Mouse (Mus musculus): Measurements from ENCODE around the gene Ctnnd2.
A peak's percentile ranks its signal among the peaks of the same experiment; 100 is the strongest.

Ctnnd2 gene

GRCm38 (mm10) chr15:30709026-30709753 lies 536.8 kb downstream of the Ctnnd2 start:
- DNase-seq (ENCODE audit: low read depth, low spot score): no peak

DNA sequence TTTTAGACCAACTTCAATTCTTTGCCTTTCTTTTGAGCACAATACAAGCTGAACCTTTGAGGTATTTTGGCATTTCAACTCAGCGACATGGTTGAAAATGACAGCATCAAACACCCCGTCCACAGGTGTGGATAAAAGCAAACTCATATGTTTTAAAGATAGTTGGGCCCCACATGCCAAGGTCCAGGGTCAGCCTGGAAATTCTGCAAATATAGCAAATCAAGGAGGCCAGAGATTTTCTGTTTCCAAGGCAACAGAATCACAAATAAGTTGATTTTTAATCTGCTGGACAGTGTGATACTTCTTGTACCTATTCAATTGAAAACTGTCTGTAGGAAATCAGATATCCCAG lies 537.3 kb downstream of the Ctnnd2 start:
- no peak for DNase-seq (ENCODE audit: low read depth, low spot score)

- no peak for DNase-seq (ENCODE audit: low read depth, low spot score)
Observed at GRCm38 (mm10) chr15:30714823-30715222, 542.4 kb downstream of the Ctnnd2 start.

DNA sequence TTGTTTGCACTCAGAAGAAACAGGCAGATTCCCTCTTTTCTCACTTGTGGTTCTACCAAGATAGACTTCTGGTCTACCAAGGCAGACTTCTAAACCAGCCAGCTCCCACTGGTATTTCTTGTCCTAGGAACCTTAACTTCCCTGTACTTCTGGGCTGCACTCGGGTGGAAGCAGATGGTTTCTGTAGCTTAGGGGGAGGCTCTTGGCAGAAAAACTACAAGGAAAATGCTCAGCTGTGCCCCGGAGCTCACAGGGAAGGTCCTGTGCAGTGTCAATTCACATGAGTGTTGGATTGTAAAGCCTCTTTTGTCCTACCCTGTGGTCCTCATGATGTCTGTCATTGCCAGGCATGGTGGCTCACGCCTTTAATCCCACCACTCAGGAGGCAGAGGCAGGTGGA lies 546.4 kb downstream of the Ctnnd2 start:
- no peak for DNase-seq (ENCODE audit: low read depth, low spot score)

DNA sequence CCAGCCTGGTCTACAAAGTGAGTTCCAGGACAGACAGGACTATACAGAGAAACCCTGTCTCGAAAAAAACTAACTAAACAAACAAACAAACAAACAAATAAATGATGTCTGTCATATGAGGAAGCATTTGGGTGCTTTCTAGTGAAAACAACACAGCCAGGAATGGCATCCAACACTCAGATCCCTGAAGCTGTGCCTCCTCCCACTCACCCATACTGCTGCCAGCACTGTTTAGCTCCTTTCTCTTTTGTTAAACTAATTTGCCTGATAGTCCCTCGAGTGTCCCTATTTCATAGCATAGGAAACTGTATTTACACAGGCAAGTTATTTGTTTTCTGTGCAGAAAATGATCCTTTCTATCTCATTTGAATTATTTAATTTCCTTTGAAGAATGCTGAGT lies 546.8 kb downstream of the Ctnnd2 start:
- DNase-seq (ENCODE audit: low read depth, low spot score): peak; percentile 7

GRCm38 (mm10) chr15:30721098-30721497 lies 548.7 kb downstream of the Ctnnd2 start:
- no peak for DNase-seq (ENCODE audit: low read depth, low spot score)

- DNase-seq (ENCODE audit: low read depth, low spot score): no peak
Observed at GRCm38 (mm10) chr15:30726066-30726465, 553.7 kb downstream of the Ctnnd2 start.

- DNase-seq (ENCODE audit: low read depth, low spot score): no peak
Observed at GRCm38 (mm10) chr15:30738178-30738577, 565.8 kb downstream of the Ctnnd2 start.

- peak; percentile 86 for DNase-seq (ENCODE audit: low read depth, low spot score)
Observed at GRCm38 (mm10) chr15:30740728-30741127, 568.3 kb downstream of the Ctnnd2 start.

DNA sequence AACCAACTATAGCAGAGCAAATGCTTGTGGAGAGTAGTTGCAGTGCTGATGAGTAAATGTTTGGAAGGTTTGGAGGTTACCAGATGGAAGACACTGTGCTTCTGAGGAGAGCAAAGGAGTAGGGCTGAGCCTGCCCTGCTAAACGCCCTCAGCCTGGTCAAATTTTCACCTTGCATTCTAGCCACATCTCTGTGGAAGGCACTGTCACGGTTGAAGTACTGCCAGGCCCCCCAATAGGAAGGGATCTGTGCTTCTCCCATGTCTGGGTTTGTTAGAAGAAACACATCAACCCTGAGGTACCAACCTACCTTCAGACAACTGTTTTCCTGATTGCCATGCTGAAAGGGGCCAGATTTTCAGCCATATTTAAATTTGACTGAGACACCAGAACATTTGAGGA lies 585.6 kb downstream of the Ctnnd2 start:
- DNase-seq (ENCODE audit: low read depth, low spot score): no peak

- DNase-seq (ENCODE audit: low read depth, low spot score): no peak
Observed at GRCm38 (mm10) chr15:30762211-30762610, 589.8 kb downstream of the Ctnnd2 start.

DNA sequence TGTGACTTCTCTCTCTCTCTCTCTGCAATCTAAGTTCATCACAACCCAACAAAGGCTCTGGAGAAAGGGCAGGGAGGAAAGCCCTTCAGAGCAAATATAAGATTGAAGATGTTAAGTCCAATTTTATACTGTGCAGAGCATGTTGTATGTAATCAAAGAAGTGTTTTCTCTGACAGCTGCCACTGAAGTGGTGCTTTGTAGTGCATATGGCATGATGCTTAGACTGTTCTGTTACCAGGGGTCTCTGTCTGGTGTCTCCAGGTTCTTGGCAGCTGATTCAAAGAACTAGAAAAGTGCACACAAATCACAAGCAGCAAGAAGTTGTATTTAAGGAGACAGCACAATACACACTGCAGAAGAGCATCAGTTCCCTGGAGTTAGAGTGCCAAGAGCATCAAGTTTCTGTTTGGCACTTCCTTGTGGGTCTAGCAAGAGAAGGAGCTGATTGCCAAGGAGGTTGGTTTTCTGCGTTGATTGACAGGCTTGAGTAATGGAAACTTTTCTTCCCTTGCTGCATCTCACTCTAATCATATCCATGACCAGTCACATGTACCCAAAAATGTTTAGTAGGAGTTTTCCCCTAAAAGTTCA lies 590.4 kb downstream of the Ctnnd2 start:
- no peak for DNase-seq (ENCODE audit: low read depth, low spot score)

- DNase-seq (ENCODE audit: low read depth, low spot score): no peak
Observed at GRCm38 (mm10) chr15:30776931-30777330, 604.5 kb downstream of the Ctnnd2 start.

DNA sequence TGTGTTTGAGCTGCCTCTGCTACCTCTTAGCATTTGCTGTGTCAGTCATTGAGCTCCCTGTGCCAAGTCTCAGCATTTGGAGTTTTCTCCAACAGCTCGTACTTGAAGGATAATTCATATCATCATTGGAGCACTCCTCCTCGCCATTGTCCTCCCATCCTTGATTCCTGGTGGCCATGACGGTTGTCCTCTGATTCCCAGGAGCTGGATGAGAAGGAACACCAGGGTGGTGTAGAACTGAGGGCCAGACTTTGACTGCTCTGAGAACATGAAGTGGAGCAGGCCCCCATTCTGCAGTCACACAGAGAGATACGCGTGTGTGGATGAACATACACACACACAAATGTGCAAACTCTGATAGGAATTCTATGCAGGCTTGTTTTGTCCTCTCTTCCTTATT lies 605.4 kb downstream of the Ctnnd2 start:
- no peak for DNase-seq (ENCODE audit: low read depth, low spot score)

DNA sequence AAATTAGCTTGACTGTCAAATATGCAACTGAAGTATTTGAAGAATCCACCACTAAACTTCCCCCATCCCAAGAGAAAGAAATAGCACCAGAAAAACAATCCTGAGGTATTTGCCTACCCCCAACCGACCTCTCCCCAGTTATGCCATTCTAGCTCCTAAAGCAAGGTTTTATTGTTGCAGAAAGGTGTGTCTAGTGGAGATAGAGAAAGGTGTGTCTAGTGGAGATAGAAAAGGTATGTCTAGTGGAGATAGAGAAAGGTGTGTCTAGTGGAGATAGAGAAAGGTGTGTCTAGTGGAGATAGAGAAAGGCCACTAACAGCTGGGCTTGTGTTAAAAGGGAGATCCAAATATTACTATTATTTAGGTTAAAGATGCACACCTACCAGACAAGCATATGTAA lies 607.5 kb downstream of the Ctnnd2 start:
- DNase-seq (ENCODE audit: low read depth, low spot score): no peak

DNA sequence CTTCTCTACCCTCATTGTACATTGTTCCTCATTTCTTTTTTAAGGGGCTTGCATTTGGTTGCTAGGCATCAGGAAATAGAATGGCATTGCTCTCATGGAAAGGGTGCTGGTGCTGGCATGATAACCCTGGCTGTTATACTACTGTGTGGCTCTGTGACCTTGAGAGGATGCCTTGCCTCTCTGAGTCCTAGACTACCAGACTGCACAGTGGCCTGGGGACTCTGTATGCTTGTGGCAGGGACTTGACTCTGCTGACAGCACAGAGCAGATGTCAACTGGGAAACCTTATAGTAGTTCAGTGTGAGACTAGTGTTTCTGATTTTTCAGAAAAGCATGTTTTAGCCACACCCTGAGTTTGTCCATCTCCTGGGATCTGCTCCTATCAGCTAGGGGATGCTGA lies 608.6 kb downstream of the Ctnnd2 start:
- DNase-seq (ENCODE audit: low read depth, low spot score): no peak

DNA sequence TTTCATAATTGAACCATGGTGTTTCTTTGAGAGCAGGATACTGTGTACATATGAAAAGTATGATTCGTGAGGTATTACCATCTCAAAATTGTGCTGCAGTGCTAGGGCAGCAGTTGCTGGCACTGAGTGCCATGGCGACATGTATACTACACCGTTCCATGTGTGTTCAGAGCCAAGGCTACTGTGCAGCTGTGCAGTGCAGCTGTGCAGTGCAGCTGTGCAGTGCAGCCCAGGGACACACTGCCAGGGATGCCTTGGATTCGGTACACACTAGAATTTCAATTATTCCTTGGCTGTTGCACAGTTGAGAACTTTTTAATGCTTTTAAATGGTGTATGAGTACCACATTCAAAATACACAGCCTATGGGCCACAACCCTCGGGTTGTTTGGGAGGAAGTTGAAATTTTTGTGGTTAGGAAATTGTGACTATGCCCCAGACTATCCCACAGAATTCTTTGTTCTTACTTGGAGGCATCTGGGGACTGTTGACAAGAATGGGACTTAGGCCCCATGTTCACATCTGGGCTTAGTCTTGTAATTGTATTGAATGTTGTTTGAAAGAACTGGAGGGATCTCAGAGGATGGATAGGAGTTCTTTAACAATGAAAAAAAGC lies 613.4 kb downstream of the Ctnnd2 start:
- DNase-seq (ENCODE audit: low read depth, low spot score): no peak

GRCm38 (mm10) chr15:30793260-30793659 lies 620.9 kb downstream of the Ctnnd2 start:
- DNase-seq (ENCODE audit: low read depth, low spot score): no peak

DNA sequence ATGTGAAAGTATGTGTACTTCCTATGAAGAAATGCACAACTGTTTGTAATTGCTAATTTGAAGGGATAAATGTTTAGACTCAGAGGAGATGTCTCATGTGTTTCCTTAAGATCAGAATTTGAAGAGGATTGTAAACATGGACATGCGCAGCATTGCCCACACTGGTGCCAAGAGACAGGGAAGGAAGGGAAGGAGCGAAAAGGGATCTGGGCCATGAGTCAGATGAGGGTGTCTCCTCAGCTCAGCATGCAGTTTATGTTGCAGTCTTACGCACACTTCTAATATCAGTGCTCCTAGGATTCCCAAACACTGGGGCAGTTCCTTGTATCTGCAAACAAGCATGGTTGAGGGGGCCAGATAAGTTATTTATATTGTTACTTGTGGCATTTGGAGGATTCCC lies 623.3 kb downstream of the Ctnnd2 start:
- DNase-seq (ENCODE audit: low read depth, low spot score): no peak

- no peak for DNase-seq (ENCODE audit: low read depth, low spot score)
Observed at GRCm38 (mm10) chr15:30827424-30828263, 655.3 kb downstream of the Ctnnd2 start.

- no peak for DNase-seq (ENCODE audit: low read depth, low spot score)
Observed at GRCm38 (mm10) chr15:30857277-30858176, 685.1 kb downstream of the Ctnnd2 start.

Data from ES-CJ7 (cell line).